Mouse (Mus musculus) stomach, postnatal 0 days (tissue): ENCODE measurements around the gene Zzef1.

Source experiments
- CTCF ChIP-seq: IDR thresholded peaks from 2 replicates; pipeline ENCODE4 v1.5.1; 2016; ENCODE audit warnings: antibody characterized with exemption, low read depth, mild to moderate bottlenecking, moderate library complexity
- EP300 ChIP-seq: optimal IDR thresholded peaks from 2 replicates; pipeline ENCODE3; 2016; ENCODE audit warnings: antibody characterized with exemption

DNA sequence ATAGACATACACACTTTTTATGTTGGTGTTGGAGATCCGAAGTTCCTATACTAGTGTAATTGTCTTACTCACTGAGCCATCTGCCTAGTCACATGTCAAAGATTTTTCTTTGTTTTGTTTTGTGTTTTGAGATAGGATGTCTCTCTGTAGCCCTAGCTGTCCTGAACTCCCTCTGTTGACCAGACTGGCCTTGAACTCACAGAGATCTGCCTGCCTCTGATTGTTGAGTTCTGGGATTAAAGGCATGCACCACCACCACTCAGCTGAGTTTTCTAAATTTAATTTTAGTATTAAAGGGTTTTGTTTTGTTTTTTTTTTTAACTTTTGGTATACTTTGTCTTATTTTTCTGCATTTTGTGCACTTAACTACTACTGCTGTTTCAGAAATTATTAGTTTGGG, 76.0 kb downstream of the Zzef1 start:
- TF ChIP-seq CTCF (no peak), EP300 (no peak)
